In the genomic region with DNA sequence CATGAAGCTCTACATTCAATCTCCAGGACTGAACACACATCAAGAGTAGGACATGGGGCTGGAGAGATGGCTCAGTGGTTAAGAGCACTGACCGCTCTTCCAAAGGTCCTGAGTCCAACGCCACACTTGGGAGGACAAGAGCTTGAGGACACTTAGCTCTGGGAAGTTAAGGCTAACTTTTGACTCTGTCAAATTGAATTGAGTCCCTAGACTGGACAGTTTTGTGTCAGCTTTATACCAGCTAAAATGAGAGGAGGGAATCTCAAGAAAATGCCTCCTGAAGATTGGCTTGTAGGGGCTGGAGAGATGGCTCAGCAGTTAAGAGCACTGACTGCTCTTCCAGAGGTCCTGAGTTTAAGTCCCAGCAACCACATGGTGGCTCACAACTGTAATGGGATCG, we compare ENCODE assay signal across 21 mouse cellular contexts. TPM values are rescaled to one million over a fixed set of nuclear protein-coding genes. Genes with fewer than 3 reads are reported as not detected.
"Had no signal": no experiment of that assay in that cellular context is flagged by ENCODE, and none has a peak within 500 bp of the region (broad histone marks: within the 10 kb centered on the region; RNA-seq: fewer than 3 reads in every experiment).

No protein-coding gene starts in this region.

RNA-seq across cellular contexts. Expression of gene 1700001K19Rik, which starts 6.5 kb away (rescaled TPM):
- total RNA-seq: layer of hippocampus, adult 8-10 months; layer of hippocampus, postnatal 10 days; layer of hippocampus, postnatal 36 days; left cerebral cortex, adult 2 months; left cerebral cortex, postnatal 10 days; left cerebral cortex, postnatal 36 days; megakaryocyte, adult 5-6 weeks; monocyte, adult 5-6 weeks had no signal
- polyA plus RNA-seq: kidney, adult 2 months; kidney, embryonic 14.5 days; liver, embryonic 11.5 days; liver, embryonic 14.5 days; liver, postnatal 0 days; lung, embryonic 14.5 days; lung, postnatal 0 days; macrophage; midbrain, embryonic 10.5 days; midbrain, embryonic 16.5 days; neural tube, embryonic 12.5 days; stomach, embryonic 16.5 days; urinary bladder, adult 2 months had no signal
